Mouse (Mus musculus) spleen, adult 2 months (tissue): ENCODE data around the gene Slc24a4.

ENCODE experiments used
- CTCF ChIP-seq: fragments of 200-500 bp; IDR thresholded peaks from 2 replicates; pipeline ENCODE4 v1.5.1; 2011; ENCODE audit warnings: mild to moderate bottlenecking, inconsistent platforms; ENCODE audit not compliant: insufficient read depth, insufficient read length, insufficient replicate concordance; ENCODE audit errors: extremely low read depth
- POLR2A ChIP-seq: fragments of 200-500 bp; IDR thresholded peaks from 2 replicates; pipeline ENCODE4 v1.6.1; 2011; ENCODE audit warnings: low read depth, low read length, inconsistent platforms

DNA sequence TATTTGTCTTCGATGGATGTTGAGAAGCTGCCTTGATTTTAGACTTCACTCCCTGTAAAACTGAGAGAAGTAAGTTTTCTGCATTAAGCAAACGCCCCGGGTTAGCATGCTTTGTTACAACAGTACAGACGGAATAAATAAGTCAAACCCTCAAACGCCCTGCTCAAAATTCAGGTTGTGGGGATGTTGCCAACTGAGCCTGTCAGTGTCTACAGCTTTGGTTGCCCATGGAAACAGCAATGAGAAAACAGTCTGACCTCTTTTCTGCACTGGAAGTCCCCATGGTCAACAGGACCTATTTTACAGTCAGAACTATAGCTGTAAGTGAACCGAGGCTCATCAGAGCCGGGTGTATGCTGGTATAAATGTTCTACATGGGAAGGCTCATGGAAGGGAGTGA, 78.7 kb downstream of the Slc24a4 start:
- TF ChIP-seq POLR2A = no peak
- no peak for TF ChIP-seq CTCF
